Mouse (Mus musculus): ENCODE results near the gene Txnrd2.

DNA sequence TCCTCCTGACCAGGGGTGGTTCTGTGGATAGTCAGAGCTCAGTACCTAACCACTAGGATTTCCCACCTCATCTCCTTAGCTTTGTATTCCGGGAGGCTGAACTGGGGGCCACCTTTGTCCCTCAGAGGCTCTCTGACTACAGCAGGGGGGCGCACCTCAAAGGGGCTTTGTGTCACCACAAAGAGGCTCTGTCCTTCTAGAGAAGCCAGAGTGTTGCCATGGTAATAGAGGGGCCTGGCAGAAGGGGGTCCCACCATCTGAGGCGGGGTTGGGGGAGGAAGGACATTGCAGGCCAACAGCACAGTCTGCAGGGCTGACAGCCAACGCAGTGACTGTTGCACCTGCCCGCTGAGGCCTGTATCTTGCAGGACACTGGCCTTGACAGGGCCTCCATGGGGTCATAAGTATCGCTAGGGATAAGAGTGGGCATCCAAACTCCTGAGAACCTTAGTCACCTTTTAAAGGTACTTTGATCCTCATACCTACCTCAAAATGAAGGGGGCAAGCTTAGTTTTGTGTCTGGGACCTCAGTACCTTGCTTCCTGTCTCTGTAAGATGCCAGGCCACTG lies 45.6 kb upstream of the Txnrd2 start:
- no peak for TF ChIP-seq MAZ (IDR thresholded peaks at IDR 0.05; ENCODE audit: low read depth, low read length)
- TF ChIP-seq E2F4 (IDR thresholded peaks at IDR 0.05; ENCODE audit: insufficient replicate concordance, low read depth, low read length) = no peak
- TF ChIP-seq POLR2A (IDR thresholded peaks at IDR 0.05; ENCODE audit: low read depth, low read length) = no peak
